Mouse (Mus musculus) heart, adult 8-10 months (tissue): ENCODE results near the gene Bean1. TPM values are rescaled to one million over a fixed set of nuclear protein-coding genes. Genes with fewer than 3 reads are reported as not detected.
"Not testable (repeated sequence)": the region's sequence is repeated elsewhere in the genome, so short reads cannot be mapped to it uniquely, and the experiment has no call there.

Source experiments
- DNase-seq: peaks from one replicate; pipeline ENCODE4 v3.0.0; 2022; ENCODE audit warnings: low spot score
- total RNA-seq, 4 experiments: library from RNA; stranded (reverse); gene quantifications; 2 replicates each; pipeline ENCODE4 v1.2.4; 2022

Gene Bean1
- total RNA-seq, 4 experiments from 2014 or later: 0.59 to 2.0 (median 1.3) TPM

DNA sequence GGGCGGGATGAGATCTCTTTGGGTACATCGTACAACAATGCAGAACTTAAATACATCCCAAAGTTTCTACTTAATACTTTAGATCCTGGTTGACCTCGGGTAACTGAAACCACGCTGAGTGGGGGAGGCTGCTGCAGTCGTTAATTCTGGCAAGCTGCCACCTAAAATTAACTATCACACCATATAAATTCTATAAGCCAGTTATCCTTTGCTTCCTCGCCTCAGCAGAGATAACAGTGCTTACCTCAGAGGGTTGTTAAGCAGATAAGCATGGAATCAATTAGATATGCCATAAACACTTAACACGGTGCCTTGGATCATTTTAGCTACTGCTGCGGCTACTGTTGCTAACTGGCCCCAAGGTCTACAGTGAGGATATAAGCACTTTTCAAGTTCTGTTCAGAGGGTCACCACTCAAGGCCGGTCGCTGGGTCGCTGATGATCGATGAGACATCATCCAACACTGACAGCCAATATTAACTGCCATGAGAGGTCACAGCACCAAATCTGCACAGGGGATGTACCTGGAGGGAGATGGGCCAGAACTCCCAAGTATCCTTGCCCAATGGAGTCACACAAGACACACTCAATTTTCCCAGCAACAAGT is 71.9 kb downstream of the Bean1 start:
- no peak for DNase-seq

DNA sequence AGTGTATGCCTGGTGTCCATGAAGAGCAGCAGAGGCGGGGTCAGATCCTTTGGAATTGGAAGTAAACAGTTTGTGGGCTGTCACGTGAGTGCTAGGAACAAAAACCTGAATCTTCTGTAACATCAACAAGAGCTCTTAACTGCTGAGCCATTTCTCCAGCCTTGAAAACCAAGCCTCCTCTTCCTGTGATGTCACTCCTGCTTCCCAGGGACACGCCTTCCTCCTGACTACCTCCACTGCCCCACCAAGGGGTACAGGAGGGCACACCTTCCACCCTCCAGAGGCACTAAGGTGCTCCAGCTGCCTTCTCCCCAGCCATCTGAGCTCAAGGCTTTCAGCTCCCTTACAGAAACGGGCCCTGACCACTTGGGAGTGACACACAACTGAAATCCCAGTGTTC is 76.4 kb downstream of the Bean1 start:
- no peak for DNase-seq

DNA sequence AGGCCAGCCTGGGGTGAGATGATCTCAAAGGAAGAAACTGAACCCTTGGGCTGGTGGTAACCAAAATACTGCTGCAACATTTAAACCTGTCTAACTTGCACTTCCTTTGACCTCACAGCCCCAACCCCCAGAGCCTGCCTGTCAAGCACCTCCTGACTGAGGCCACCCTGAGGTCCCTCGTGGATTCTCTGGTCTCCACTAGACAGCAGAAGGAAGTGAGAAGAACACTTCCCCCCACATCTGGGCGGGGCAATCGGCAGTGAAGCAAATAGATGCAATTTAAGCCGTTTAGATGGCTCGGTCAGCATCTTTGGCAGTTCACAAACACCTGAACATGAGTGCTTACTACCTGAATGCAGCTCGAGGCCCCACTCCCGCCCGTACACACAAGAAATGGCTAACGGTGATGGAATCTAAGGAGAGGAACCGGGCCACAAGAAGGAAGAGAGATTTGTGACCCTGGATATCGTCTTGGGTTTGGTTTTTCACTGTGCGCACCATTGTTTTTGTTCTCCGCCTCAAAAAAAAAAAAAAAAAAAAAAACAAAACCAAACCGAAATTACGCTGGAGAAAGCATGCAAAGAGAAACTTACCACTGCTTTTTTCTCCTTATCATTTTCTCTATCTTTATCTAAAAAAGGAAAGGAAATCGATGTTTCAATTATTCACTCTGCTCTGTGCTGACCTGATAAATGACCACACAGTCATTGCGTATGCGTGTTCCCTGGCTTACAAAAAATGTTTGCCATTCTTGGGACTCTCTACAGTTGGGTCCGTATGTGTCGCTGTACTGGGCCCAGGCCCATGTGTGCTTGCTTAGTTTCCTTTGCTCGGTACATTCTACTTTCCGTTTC is 77.0 kb downstream of the Bean1 start:
- DNase-seq: peak; percentile 36

DNA sequence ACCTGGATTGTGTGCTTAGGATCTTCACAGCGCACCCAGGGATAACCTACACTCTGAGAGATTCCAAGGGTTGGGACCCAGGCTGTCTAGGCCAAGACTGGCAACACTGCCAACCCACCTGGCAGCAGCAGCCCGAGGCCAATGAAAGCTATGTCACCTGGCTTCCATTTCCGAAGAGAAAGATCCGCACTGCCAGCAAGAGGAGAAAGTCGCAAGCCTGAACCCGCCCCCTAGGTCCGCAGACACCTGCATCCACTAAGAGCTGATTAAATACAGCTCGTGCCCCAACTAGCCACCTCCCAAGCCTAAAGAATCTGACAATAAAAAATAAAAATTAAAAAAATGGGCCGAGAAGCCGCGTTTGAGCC is 77.7 kb downstream of the Bean1 start:
- DNase-seq: no peak

DNA sequence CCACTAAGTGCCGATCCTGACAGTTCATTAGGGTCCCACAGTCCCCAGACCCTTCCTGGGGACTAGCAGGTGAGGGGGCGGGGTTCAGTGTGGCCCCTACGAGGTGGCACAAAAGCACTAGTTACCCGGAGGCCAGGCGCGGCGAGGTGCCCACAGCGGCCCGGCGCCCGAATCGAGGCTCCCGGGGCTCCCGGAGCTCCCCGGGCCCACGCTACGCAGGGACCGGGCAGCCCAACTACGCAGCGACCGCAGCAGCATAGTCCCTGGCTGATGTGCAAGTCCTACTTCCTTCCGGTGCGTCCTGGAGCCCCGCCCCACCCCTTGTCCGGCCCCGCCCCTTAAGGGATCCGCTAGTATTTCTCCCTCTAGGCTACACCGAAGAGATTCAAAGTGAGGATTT is 78.0 kb downstream of the Bean1 start, which contains the start of gene Tk2:
Gene Tk2 (minus strand): TSS at position 283 of the 400 bp plus-strand sequence.
- DNase-seq: peak; percentile 70

DNA sequence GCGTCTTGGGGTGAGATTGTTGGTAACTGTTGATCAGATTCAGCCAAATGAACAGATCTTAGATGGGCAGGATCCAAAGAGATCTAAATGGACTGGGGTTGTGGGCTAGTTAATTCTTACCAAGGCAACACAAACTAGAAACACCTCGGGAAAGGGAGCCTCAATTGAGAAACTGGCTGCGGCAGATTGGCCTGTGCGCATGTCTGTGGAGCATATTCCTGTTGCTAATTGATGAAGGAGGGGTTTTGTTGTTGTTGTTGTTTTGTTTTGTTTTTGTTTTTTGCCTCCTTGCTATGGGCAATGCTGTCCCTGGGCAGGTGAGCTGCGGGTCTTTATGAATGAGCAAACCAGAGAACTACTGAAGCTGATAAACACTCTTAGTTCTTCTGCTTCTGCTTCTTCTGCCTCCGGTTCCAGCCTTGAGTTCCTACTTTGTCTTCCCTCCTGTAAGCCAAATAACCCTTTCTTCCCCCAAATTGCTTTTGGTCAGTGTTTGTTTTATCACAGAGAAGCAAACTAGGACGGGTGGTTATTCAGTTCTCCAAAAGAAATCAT is 79.3 kb downstream of the Bean1 start:
- no peak for DNase-seq

DNA sequence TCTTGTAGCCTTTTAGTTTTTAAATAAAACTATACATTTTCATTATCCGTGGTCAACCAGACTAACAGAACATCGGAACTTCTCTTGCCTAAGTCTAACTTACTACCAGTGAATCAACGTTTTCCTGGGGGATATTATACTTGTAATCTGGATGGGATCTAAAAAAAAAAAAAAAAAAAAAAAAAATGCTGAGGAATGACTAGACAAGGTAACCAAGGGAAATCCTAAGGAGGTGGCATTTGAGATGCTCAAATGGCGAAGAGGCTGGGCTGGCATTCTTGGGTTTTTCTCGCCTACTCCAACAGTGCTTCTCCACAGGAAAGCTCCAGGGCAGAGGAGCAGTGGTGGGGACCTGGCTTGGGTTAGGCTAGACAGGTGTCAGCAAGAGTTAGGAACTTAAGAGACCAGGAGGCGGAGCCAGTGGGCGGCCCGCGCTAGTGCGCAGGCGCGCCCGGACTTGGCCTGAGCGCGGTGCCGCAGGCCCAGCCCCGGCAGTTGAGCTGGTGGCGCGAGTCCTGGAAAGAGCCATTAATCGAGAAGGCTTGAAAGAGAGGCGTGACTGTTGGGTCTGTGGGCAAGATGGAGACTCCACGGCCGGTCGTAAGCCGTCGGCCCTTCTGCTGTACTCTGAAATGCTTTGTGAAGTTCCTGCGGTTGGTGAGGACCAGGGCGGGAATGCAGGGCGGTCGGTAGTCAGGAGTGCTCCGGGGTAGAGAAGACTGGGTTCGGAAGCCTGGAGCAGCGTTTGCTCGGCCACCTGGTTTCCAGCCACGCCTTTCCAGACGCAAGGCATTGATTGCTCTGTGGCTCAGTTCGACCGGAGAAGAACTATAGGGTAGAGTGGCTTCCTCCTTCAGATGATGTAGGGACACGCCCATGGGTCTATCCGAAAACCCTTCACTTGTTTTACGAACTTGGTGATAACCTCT is 80.5 kb downstream of the Bean1 start, which contains the start of gene Cklf:
Gene Cklf (plus strand): TSS at position 423 of the 929 bp plus-strand sequence.
- DNase-seq: peak; percentile 84

DNA sequence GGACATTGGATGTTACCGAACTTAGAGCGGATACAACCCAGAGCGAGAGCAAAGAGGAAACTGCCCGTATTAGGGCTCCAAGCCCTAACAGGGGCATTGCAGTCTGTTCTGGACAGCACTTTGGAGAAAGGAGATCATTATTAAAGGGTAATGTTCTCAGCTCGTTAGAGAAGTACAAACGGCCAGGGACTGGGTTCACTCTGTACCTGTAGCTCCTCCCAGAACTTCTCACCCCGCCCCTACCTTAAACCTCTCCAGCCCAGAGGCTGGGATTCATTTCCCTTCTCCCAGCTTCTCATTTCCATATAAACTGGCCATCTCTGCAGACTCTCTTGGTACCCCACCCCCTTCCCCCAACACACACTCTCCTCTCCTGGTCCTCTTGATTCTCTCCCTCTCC is 81.2 kb downstream of the Bean1 start:
- no peak for DNase-seq

DNA sequence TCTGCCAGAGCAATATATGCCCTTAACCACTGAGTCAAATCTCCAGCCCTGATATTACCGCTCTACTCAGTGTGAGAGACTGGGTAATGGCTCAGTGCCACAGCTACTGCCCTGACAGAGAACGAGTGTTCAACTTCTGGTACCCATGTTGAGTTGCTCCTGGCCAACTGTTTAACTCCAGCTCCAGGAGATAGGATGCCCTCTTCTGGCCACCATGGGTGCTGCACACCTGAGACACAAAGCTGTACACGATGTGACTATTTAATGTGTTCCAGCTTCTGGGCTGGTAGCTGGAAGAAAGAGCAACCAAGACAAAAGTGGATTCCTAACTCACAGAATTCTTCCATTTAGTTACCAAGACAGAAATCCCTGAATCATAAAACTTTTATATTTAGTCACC is 82.8 kb downstream of the Bean1 start:
- DNase-seq: no peak

DNA sequence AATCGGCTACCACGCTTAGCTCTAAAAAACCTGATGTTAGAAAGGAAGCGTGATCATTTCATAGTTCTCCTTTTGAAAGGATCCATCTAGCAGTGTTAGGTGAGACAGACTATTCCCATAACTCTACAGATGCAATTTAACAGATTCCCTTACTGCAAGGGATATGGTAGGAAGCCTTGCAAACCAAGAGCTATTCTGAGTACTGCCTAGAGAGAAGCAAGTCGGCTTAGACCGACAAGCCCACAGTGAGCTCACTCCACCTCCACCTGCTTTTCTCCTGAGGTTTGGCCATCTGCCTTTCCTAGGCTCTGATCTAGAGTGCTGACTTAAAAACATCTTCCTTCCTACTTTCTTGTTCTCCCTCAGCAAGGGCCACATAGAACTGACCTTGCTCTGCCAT is 91.6 kb downstream of the Bean1 start:
- DNase-seq: not testable (repeated sequence)

DNA sequence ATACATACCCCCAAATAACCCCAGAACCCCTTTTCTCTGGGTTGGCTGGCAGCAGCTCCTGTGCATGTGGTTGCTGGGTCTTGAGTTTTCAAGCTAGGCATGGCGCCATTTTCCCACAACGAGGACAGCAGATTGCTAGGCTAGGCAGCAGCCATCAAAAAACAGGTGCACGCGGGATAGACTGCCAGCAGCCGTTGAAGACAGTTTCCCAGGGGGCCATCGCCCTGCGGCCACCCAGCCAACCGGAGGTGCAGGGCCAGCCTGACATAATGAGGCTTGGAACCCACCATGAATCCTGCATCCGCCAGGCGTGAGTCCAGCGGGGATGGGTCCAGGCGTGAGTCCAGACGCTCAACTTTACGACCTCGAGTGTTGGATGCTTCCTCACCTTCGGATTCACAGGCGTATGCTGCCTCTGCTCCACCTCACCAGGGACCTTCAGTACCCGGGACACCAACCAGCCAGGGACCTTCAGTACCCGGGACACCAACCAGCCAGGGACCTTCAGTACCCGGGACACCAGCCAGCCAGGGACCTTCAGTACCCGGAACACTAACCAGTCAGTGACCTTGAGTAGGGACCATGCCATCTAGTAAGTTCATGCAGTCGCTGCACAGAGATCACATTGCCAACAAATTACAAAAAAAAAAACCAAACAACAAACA is 94.2 kb downstream of the Bean1 start:
- DNase-seq: not testable (repeated sequence)

DNA sequence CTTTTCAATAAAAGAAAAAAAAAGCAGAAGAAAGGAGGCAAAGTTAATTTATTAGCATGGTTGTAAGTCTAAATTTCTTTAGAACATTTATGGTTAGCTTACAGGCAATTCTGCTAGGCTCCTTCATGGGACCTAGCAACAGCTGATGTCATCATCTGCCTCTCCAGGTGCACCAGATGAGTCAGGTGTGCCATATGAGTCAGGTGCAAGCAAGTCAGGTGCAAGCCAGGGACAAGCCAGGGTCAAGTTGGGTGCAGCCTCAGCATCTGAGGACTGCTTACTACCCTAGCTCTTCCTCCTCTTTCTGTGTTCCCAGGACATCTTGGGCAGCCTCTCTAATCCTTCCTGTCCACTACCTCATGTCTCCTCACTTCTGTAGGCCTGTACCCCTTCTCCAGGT is 98.1 kb downstream of the Bean1 start:
- no peak for DNase-seq

Other genes starting within 250 kb of the Bean1 start
- gene Cdh5, start 68.8 kb upstream of the Bean1 start, total RNA-seq: 100 to 1,000 TPM in 3 of 4 experiments, 10 to 100 TPM in 1; 92.8 to 120 (median 112) TPM
- 10 to 100 TPM in 1 of 4 experiments, 1 to 10 TPM in 3; 6.5 to 10.4 (median 9.3) TPM for gene Tk2, start 78.1 kb downstream of the Bean1 start, total RNA-seq
- 1 to 10 TPM; 3.1 to 4.6 (median 4.2) TPM for gene Cklf, start 80.4 kb downstream of the Bean1 start, total RNA-seq
- gene Cmtm2a, start 122.7 kb downstream of the Bean1 start, total RNA-seq: not detected
- not detected for gene Gm45711, start 139.6 kb downstream of the Bean1 start, total RNA-seq
- gene Cmtm1, start 139.7 kb downstream of the Bean1 start, total RNA-seq: under 1 TPM in 1 of 4 experiments, not detected in 3; 0.28 TPM
- gene Gm11020, start 151.1 kb downstream of the Bean1 start, total RNA-seq: not detected
- not detected for gene Cmtm2b, start 151.8 kb downstream of the Bean1 start, total RNA-seq
- gene Cmtm3, start 169.0 kb downstream of the Bean1 start, total RNA-seq: 10 to 100 TPM; 10.1 to 18.8 (median 14.9) TPM
- gene Cmtm4, start 225.4 kb downstream of the Bean1 start, total RNA-seq: 10 to 100 TPM; 10.7 to 11.8 (median 11.0) TPM